Mouse (Mus musculus): ENCODE data around the gene Plpp7. TPM values are rescaled to one million over a fixed set of nuclear protein-coding genes. Genes with fewer than 3 reads are reported as not detected.

Gene Plpp7
- polyA plus RNA-seq, 1 experiment from 2014 or later: 3.4 TPM

- no peak overlapping the region for H3K4me3 ChIP-seq
- H3K9me3 ChIP-seq (replicated peaks): no peaks in the 10 kb centered on the region
- peaks cover 20% of the 10 kb centered on the region for H3K36me3 ChIP-seq
- H3K4me2 ChIP-seq: no peak overlapping the region
- H3K4me1 ChIP-seq: peaks cover 94% of the 10 kb centered on the region
- no peak overlapping the region for H3K9ac ChIP-seq
- H3K27me3 ChIP-seq (replicated peaks): no peaks in the 10 kb centered on the region
- ATAC-seq: no peak
- H3K27ac ChIP-seq: peak overlapping the region; percentile 59
- WGBS (ENCODE audit: insufficient replicate concordance): 58% methylated on average over 4 of the region's 4 CpGs
Measured at GRCm38 (mm10) chr2:32157328-32157727, 62.0 kb downstream of the Plpp7 start.

DNA sequence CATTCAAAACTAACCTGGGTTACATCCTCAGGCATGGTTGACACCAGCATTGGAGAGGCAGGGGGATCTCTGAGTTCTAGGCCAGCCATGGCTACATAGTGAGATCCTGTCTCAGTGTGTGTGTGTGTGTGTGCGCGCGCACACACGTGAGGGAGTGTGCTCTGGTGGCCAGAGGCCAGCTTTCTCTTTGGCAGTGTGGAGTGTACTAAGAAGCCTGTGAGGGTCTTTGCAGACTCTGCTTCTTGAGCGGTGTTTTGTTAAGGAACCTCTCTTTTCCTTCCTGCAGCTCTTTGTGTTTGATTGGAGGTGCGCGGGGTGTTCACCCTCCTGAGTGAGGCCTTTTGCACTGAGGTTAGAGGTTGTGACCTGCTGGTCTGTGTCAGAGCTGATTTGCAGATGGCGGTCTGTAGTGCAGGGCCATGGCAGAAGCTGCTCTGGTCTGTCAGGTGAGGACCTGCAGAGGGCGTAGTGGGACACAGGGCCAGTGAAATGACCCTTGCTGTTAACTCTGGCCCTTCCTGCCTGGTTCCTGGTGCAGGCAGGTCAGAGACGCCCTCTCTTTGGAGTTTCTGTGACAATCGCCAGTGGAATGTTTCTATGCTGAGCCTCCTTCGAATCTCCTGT is 63.4 kb downstream of the Plpp7 start:
- Histone ChIP-seq H3K9ac (no peak overlapping the region), H3K36me3 (peaks cover 20% of the 10 kb centered on the region), H3K9me3 (replicated peaks) (no peaks in the 10 kb centered on the region), H3K4me1 (peaks cover 94% of the 10 kb centered on the region), H3K4me3 (no peak overlapping the region), H3K27me3 (replicated peaks) (no peaks in the 10 kb centered on the region), H3K27ac (0 out of 2 replicates have a peak overlapping the region, but pooled peaks have one; percentile 12), H3K4me2 (no peak overlapping the region)
- no peak for ATAC-seq
- 77% methylated on average over 12 of the region's 12 CpGs for WGBS (ENCODE audit: insufficient replicate concordance)

Small RNA genes within 50 kb of the gene (microRNA-seq; reads per million reads assigned to microRNA genes)
- 1.1 reads per million for gene Mir7674

Other genes starting within 250 kb of the Plpp7 start
- not detected in 2 replicates for gene Fibcd1, start 249.5 kb upstream of the Plpp7 start, polyA plus RNA-seq (2016; fragmentation: Nextera tagmentation; extraction: Ambion mirVana)
- gene Lamc3, start 208.2 kb upstream of the Plpp7 start, polyA plus RNA-seq (2016; fragmentation: Nextera tagmentation; extraction: Ambion mirVana): 0.11 and 0.18 TPM in 2 replicates
- gene Aif1l, start 145.4 kb upstream of the Plpp7 start, polyA plus RNA-seq (2016; fragmentation: Nextera tagmentation; extraction: Ambion mirVana): 5.1 and 5.2 TPM in 2 replicates
- gene Nup214, start 121.1 kb upstream of the Plpp7 start, polyA plus RNA-seq (2016; fragmentation: Nextera tagmentation; extraction: Ambion mirVana): 67.8 and 70.7 TPM in 2 replicates
- 22.4 and 22.6 TPM in 2 replicates for gene Fam78a, start 10.7 kb upstream of the Plpp7 start, polyA plus RNA-seq (2016; fragmentation: Nextera tagmentation; extraction: Ambion mirVana)
- 20.8 and 23.6 TPM in 2 replicates for gene Prrc2b, start 55.6 kb downstream of the Plpp7 start, polyA plus RNA-seq (2016; fragmentation: Nextera tagmentation; extraction: Ambion mirVana)
- gene Pomt1, start 141.1 kb downstream of the Plpp7 start, polyA plus RNA-seq (2016; fragmentation: Nextera tagmentation; extraction: Ambion mirVana): 19.1 and 20.0 TPM in 2 replicates
- gene Uck1, start 164.6 kb downstream of the Plpp7 start, polyA plus RNA-seq (2016; fragmentation: Nextera tagmentation; extraction: Ambion mirVana): 39.9 and 42.0 TPM in 2 replicates
- 13.0 and 14.4 TPM in 2 replicates for gene Golga2, start 191.9 kb downstream of the Plpp7 start, polyA plus RNA-seq (2016; fragmentation: Nextera tagmentation; extraction: Ambion mirVana)
- gene Swi5, start 192.5 kb downstream of the Plpp7 start, polyA plus RNA-seq (2016; fragmentation: Nextera tagmentation; extraction: Ambion mirVana): 214 and 218 TPM in 2 replicates